Mouse (Mus musculus) left cerebral cortex, postnatal 10 days (tissue): Measurements from ENCODE around the gene Lmx1b. TPM values are rescaled to one million over a fixed set of nuclear protein-coding genes. Genes with fewer than 3 reads are reported as not detected.

ENCODE experiments used
- DNase-seq, 2 experiments: peaks; one replicate each; pipeline ENCODE4 v3.0.0; 2021 to 2022; ENCODE audit warnings: low spot score in 2 of 2, mixed read lengths in 1 of 2; ENCODE audit errors: extremely low spot score in 1 of 2
- intact Hi-C: fragments of 180-260 bp; cut with DNase I; formaldehyde crosslinking; loops from one replicate; pipeline ENCODE4 v1.15.1; 2025
- total RNA-seq, 2 experiments: library from RNA; stranded (reverse); gene quantifications; 2 replicates each; pipeline ENCODE4 v1.2.3; 2021

Lmx1b gene
- total RNA-seq, 2 experiments from 2014 or later = 0.30 to 0.32 TPM

- DNase-seq = no peak
- intact Hi-C loops = no loop called here
These were observed 7.1 kb downstream of the Lmx1b start for GRCm38 (mm10) chr2:33633237-33633636.

- no peak for DNase-seq
- intact Hi-C loops = no loop called here
These were observed 7.7 kb downstream of the Lmx1b start for GRCm38 (mm10) chr2:33632551-33633059.

GRCm38 (mm10) chr2:33631708-33632343 is 8.5 kb downstream of the Lmx1b start:
- intact Hi-C loops = no loop called here
- no peak for DNase-seq

GRCm38 (mm10) chr2:33631022-33631707 is 9.1 kb downstream of the Lmx1b start:
- intact Hi-C loops = no loop called here
- no peak for DNase-seq

- intact Hi-C loops = no loop called here
- DNase-seq = peak in 1 of 2 experiments; percentile 20
These were observed 10.0 kb downstream of the Lmx1b start for GRCm38 (mm10) chr2:33630081-33631021.

- intact Hi-C loops = no loop called here
These were observed 10.7 kb downstream of the Lmx1b start for GRCm38 (mm10) chr2:33629641-33630040.

GRCm38 (mm10) chr2:33628791-33629190 is 11.5 kb downstream of the Lmx1b start:
- peak in 1 of 2 experiments; percentile 26 for DNase-seq
- intact Hi-C loops = no loop called here

More at GRCm38 (mm10) chr2:33629641-33630040, 10.7 kb downstream of the Lmx1b start:
- peak in 1 of 2 experiments; percentile 14 for DNase-seq

- intact Hi-C loops = no loop called here
- DNase-seq = no peak
These were observed 13.3 kb downstream of the Lmx1b start for GRCm38 (mm10) chr2:33627058-33627375.

- DNase-seq = peak in 1 of 2 experiments; percentile 26
- intact Hi-C loops = no loop called here
These were observed 13.9 kb downstream of the Lmx1b start for GRCm38 (mm10) chr2:33626262-33627057.

GRCm38 (mm10) chr2:33617670-33618069 is 22.6 kb downstream of the Lmx1b start:
- intact Hi-C loops = no loop called here
- DNase-seq = peak in 1 of 2 experiments; percentile 36

GRCm38 (mm10) chr2:33616411-33616843 is 23.9 kb downstream of the Lmx1b start:
- intact Hi-C loops = no loop called here
- peak in 1 of 2 experiments; percentile 34 for DNase-seq

- intact Hi-C loops = no loop called here
- DNase-seq = peak in 1 of 2 experiments; percentile 43
These were observed 24.4 kb downstream of the Lmx1b start for GRCm38 (mm10) chr2:33615843-33616344.

GRCm38 (mm10) chr2:33605487-33606256 is 34.6 kb downstream of the Lmx1b start:
- no peak for DNase-seq
- intact Hi-C loops = no loop called here

- intact Hi-C loops = no loop called here
- DNase-seq = no peak
These were observed 35.3 kb downstream of the Lmx1b start for GRCm38 (mm10) chr2:33604846-33605486.

GRCm38 (mm10) chr2:33600520-33600919 is 39.8 kb downstream of the Lmx1b start:
- no peak for DNase-seq

GRCm38 (mm10) chr2:33597384-33597783 is 42.9 kb downstream of the Lmx1b start:
- intact Hi-C loops = no loop called here
- no peak for DNase-seq

More at GRCm38 (mm10) chr2:33600520-33600919, 39.8 kb downstream of the Lmx1b start:
- intact Hi-C loops = no loop called here

GRCm38 (mm10) chr2:33595085-33595423 is 45.3 kb downstream of the Lmx1b start:
- intact Hi-C loops = no loop called here
- DNase-seq = no peak
